Mouse (Mus musculus) left cerebral cortex, adult 2 months (tissue): ENCODE results near the gene Usp39. TPM values are rescaled to one million over a fixed set of nuclear protein-coding genes. Genes with fewer than 3 reads are reported as not detected.

Source experiments
- DNase-seq, 2 experiments: peaks; one replicate each; pipeline ENCODE4 v3.0.0; 2021 to 2022; ENCODE audit warnings: low spot score in 2 of 2, mixed read lengths in 1 of 2; ENCODE audit errors: extremely low spot score in 1 of 2
- H3K27ac ChIP-seq: fragments of 200-600 bp; 2 replicates; pipeline ENCODE4 v1.8.1; 2022
- H3K4me3 ChIP-seq: fragments of 200-600 bp; 2 replicates; pipeline ENCODE4 v1.8.1; 2022
- CTCF ChIP-seq: fragments of 200-600 bp; IDR thresholded peaks from 2 replicates; pipeline ENCODE4 v1.8.1; 2022; ENCODE audit warnings: antibody characterized with exemption, mild to moderate bottlenecking, moderate library complexity
- intact Hi-C: fragments of 180-260 bp; cut with DNase I; formaldehyde crosslinking; loops from one replicate; pipeline ENCODE4 v1.15.1; 2025
- total RNA-seq, 2 experiments: library from RNA; stranded (reverse); gene quantifications; 2 replicates each; pipeline ENCODE4 v1.2.3; 2021

Usp39 gene
- total RNA-seq, 2 experiments from 2014 or later = 31.8 to 35.5 TPM

GRCm38 (mm10) chr6:72278835-72279234, 66.1 kb downstream of the Usp39 start:
- H3K27ac ChIP-seq = no peak overlapping the region
- no peak for TF ChIP-seq CTCF
- intact Hi-C loops = no loop called here
- DNase-seq = no peak
- H3K4me3 ChIP-seq = no peak overlapping the region

- H3K27ac ChIP-seq = peak overlapping the region; percentile 44; the same call in 1 of the 2 replicates
- H3K4me3 ChIP-seq = no peak overlapping the region
- no peak for DNase-seq
- no peak for TF ChIP-seq CTCF
- intact Hi-C loops = no loop called here
Observed at GRCm38 (mm10) chr6:72277508-72278166, 67.3 kb downstream of the Usp39 start.

GRCm38 (mm10) chr6:72276972-72277441, 68.0 kb downstream of the Usp39 start:
- Histone ChIP-seq H3K27ac (peak overlapping the region; percentile 44; the same call in 1 of the 2 replicates), H3K4me3 (no peak overlapping the region)
- TF ChIP-seq CTCF = no peak
- DNase-seq = no peak
- intact Hi-C loops = no loop called here

- Histone ChIP-seq H3K4me3 (no peak overlapping the region), H3K27ac (no peak overlapping the region)
- peak; percentile 6; the same call in 1 of the 2 replicates for TF ChIP-seq CTCF
- DNase-seq = no peak
- intact Hi-C loops = no loop called here
Observed at GRCm38 (mm10) chr6:72276141-72276540, 68.8 kb downstream of the Usp39 start.

GRCm38 (mm10) chr6:72275527-72275926, 69.5 kb downstream of the Usp39 start:
- H3K27ac ChIP-seq = no peak overlapping the region
- no peak for DNase-seq
- intact Hi-C loops = no loop called here
- no peak for TF ChIP-seq CTCF
- no peak overlapping the region for H3K4me3 ChIP-seq

DNA sequence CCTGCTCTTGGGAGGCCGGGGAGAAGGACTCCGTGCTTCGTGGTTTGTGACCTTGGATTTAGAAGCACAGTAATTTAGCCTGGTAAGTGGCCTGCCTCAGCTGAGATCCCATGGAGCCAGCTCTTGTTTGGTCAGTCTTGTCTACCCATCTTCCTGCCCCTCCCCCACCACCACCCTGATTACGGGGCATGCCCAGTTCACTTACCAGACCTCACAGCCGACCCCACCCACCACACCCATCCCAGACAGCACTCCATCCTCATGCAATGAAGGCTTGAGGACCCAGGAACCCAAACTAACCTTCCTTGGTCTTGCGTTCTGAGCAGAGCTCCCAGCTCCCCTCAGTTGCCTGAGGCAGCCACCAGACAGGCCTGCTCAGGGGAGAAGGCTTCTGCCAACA, 71.8 kb downstream of the Usp39 start:
- Histone ChIP-seq H3K4me3 (no peak overlapping the region), H3K27ac (no peak overlapping the region)
- no peak for TF ChIP-seq CTCF
- no peak for DNase-seq
- intact Hi-C loops = no loop called here

DNA sequence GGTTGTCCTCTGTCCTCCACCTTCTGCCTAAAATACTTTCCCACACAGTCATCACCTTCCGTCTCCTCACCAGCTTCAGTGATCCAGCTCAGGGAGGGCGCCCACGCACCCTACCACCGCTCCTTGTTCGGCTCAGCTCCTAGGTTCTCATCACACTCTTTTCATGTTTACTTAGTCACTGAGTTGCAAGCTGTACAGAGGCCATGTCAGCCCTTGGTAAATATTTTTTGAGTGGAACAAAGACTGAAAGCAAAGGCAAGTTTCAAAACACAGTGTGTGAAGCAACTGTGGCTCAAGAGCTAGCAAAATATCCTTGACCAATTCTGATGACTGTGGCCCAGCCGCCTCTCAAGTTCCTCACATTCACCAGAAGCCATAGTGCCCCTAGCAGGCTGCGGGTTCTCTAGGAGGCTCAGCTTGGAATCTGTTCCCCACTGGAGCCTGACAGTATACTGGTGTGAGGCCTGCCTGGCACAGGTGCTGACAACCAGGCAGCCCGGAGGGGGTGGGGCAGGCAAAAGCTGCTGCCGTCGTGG, 72.8 kb downstream of the Usp39 start:
- no peak overlapping the region for H3K27ac ChIP-seq
- TF ChIP-seq CTCF = no peak
- DNase-seq = no peak
- intact Hi-C loops = no loop called here
- H3K4me3 ChIP-seq = no peak overlapping the region

DNA sequence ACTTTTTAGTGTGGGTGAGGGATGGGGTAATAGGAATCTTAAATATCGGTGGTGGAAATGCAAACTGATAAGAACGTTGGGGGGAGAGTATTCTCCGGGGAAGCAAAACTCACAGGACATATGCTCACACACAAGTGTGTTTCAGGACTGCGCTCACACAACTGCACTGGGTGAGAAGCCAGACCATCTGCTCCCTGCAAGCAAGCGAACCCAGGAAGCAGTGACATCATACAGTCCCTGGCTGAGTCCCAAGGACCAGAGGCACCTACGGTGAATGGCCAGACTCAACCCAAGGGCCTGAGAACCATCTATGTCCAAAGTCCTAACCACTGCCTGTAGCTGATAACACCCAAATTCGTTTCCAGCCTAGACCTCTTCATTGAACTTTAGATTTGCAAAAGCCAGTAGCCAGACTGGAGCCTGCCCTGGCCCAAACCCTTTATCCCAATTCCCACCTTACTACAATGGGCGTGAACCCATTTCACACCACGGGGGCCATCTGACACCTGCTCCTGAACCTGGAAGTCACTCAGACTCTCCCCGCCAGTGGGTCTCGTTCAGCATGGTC, 73.9 kb downstream of the Usp39 start:
- no peak for TF ChIP-seq CTCF
- Histone ChIP-seq H3K4me3 (no peak overlapping the region), H3K27ac (no peak overlapping the region)
- intact Hi-C loops = no loop called here
- DNase-seq = peak in 1 of 2 experiments; percentile 43

- TF ChIP-seq CTCF = no peak
- Histone ChIP-seq H3K4me3 (no peak overlapping the region), H3K27ac (no peak overlapping the region)
- no peak for DNase-seq
- intact Hi-C loops = no loop called here
Observed at GRCm38 (mm10) chr6:72270258-72270657, 74.7 kb downstream of the Usp39 start.

Other genes starting within 250 kb of the Usp39 start
- gene St3gal5, start 247.6 kb downstream of the Usp39 start, total RNA-seq = 100 to 1,000 TPM; 162 to 163 TPM
- gene Atoh8, start 109.6 kb downstream of the Usp39 start, total RNA-seq = 1 to 10 TPM; 1.5 to 1.9 TPM
- gene Sftpb, start 40.6 kb downstream of the Usp39 start, total RNA-seq = not detected
- gene 0610030E20Rik, start 2.1 kb upstream of the Usp39 start, total RNA-seq = 10 to 100 TPM; 17.3 to 17.7 TPM
- 1 to 10 TPM; 8.0 to 9.7 TPM for gene Tmem150a, start 10.3 kb upstream of the Usp39 start, total RNA-seq
- gene Rnf181, start 21.8 kb upstream of the Usp39 start, total RNA-seq = 10 to 100 TPM; 75.7 to 75.9 TPM
- 1 to 10 TPM; 6.3 to 6.8 TPM for gene Vamp5, start 35.3 kb upstream of the Usp39 start, total RNA-seq
- 10 to 100 TPM; 11.7 to 15.4 TPM for gene Vamp8, start 45.5 kb upstream of the Usp39 start, total RNA-seq
- gene Ggcx, start 69.1 kb upstream of the Usp39 start, total RNA-seq = 10 to 100 TPM; 25.7 to 26.9 TPM
- gene Mat2a, start 94.4 kb upstream of the Usp39 start, total RNA-seq = 100 to 1,000 TPM; 186 to 194 TPM
- under 1 TPM; 0.28 to 0.48 TPM for gene Sh2d6, start 176.5 kb upstream of the Usp39 start, total RNA-seq
- gene Capg, start 199.2 kb upstream of the Usp39 start, total RNA-seq = 1 to 10 TPM; 2.3 to 2.6 TPM